Mouse (Mus musculus) megakaryocyte, embryonic 14.5 days (primary cell): ENCODE data around the gene Cnfn.
"Not testable (repeated sequence)": the region's sequence is repeated elsewhere in the genome, so short reads cannot be mapped to it uniquely, and the experiment has no call there.

ENCODE experiments used
- FLI1 ChIP-seq: IDR thresholded peaks from 2 replicates; pipeline ENCODE4 v1.6.1; 2012; ENCODE audit warnings: low read length, inconsistent platforms, mixed read lengths
- GATA1 ChIP-seq: IDR thresholded peaks from 3 replicates; pipeline ENCODE4 v1.6.1; 2012; ENCODE audit warnings: mixed read lengths, low read length, inconsistent platforms, borderline replicate concordance

- not testable (repeated sequence) for TF ChIP-seq GATA1, FLI1
Measured at GRCm38 (mm10) chr7:25399028-25399427, 29.5 kb upstream of the Cnfn start.
